Mouse (Mus musculus): ENCODE results near the gene Prkcsh. TPM values are rescaled to one million over a fixed set of nuclear protein-coding genes. Genes with fewer than 3 reads are reported as not detected.

Prkcsh gene
- total and polyA plus RNA-seq, 2 experiments from 2014 or later: 69.7 to 84.9 TPM

DNA sequence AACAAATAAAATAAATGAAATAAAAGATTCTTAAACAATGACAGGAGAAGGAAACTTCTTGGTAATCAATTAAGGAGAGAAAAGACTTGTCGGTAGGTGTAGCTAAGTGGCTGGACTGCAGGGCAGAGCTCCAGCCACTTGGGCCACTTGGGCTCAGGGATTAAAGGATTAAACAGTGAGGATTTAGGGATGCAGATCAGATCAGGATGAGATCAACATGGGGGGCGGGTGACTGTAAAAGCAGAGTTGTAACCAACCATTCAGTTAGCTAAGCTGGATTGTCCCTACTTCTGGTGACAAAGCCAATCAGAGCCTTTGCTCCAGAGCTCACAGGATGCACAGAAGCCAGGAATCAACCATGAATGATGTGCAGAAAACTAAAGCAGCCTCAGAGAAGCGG is 18.7 kb upstream of the Prkcsh start:
- TF ChIP-seq CTCF (IDR thresholded peaks at IDR 0.05; ENCODE audit: low read depth): no peak
- peaks cover 9% of the 10 kb centered on the region for H3K27me3 ChIP-seq (ENCODE audit: insufficient read depth, low read length)
- WGBS: 31% methylated on average over 3 of the region's 3 CpGs
- no peak overlapping the region for H3K4me3 ChIP-seq (ENCODE audit: low read length)
- H3K4me2 ChIP-seq (ENCODE audit: low read depth, low read length): no peak overlapping the region
- no peak overlapping the region for H3K27ac ChIP-seq
- no peaks in the 10 kb centered on the region for H3K36me3 ChIP-seq (ENCODE audit: insufficient read depth, low read length)
- ATAC-seq (no peak), DNase-seq (ENCODE audit: low spot score) (no peak)
- H3K9ac ChIP-seq (replicated peaks; ENCODE audit: low read length): no peak overlapping the region
- peaks cover 11% of the 10 kb centered on the region for H3K4me1 ChIP-seq (ENCODE audit: insufficient read depth, low read length)
- no peaks in the 10 kb centered on the region for H3K9me3 ChIP-seq (ENCODE audit: low read length)

DNA sequence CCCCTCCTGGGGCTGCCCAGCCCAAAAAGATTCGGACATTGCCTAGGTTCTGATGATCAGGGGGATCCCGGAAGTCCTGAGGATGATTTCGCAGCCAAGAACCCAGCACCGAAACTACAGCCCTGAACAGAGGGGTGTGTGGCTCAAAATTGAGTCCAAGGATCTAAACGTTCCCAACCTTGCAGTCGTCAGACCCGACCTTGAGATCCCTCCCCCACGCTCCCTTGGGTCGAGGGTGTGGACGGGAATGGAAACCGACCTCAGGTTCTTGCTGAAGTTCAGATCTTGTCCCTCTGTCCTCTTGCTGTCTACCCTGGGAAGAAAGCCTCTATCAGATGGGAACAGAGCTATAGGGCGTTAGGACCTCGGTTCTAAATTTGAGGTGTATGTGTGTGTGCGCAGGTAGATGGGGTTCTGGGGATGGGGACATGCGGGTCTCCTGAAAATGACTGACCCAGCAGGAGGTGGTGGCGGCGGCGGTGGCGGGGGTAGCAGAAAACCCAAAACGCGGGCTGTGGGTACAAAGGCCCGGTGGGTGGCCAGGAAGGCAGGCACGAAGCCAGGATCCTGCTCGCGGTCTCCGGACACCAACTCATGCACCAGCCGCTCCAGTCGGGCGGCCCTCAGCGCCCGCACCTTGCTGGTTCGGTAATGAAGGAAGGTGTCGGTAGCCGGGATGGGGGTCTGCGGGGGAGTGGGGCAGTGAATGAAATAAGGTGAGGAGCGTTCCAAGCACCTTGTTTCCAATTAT is 14.8 kb upstream of the Prkcsh start:
- Histone ChIP-seq H3K9me3 (ENCODE audit: low read length) (no peaks in the 10 kb centered on the region), H3K4me2 (ENCODE audit: low read depth, low read length) (peak overlapping the region; percentile 73), H3K4me3 (ENCODE audit: low read length) (peak overlapping the region; percentile 41), H3K4me1 (ENCODE audit: insufficient read depth, low read length) (peaks cover 16% of the 10 kb centered on the region), H3K27ac (no peak overlapping the region), H3K36me3 (ENCODE audit: insufficient read depth, low read length) (no peaks in the 10 kb centered on the region), H3K27me3 (ENCODE audit: insufficient read depth, low read length) (peaks cover 27% of the 10 kb centered on the region), H3K9ac (replicated peaks; ENCODE audit: low read length) (peak overlapping the region; percentile 45; the same call in 1 of the 2 replicates)
- no peak for TF ChIP-seq CTCF (IDR thresholded peaks at IDR 0.05; ENCODE audit: low read depth)
- WGBS: 10% methylated on average over 36 of the region's 36 CpGs
- DNase-seq (ENCODE audit: low spot score): no peak
- no peak for ATAC-seq

DNA sequence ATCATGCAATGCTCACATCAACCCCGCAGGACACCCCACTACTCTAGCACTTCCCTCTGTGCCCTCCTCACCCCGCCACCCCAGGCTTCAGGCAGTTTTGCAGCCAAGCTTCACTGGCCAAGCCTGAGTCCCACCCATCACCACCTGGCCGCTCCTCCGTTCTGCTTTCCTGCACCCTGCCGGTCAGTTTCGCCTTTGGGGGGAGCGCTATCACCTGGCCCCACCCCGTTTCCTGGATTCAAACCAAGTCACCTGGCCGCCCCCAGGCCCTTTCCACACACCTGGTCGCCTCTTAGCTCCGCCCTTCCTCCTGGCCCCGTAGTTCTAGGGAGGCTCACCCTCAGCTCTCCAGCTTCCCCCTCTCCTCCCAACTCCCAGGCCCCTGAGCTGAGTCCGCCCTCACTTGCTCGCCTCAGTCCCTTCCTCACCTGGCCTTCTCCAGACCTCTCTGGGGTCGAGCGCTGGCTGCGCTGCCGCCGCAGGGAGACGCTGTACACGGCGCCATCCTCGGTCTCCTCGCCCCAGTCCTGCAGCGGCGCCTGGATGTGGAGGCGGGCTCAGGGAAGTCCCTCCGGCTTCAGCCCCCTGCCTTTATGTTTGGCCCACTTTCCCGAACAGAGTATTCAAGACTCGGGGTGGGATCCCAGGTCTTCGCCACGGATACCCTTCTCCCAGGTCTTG is 14.0 kb upstream of the Prkcsh start:
- Histone ChIP-seq H3K4me2 (ENCODE audit: low read depth, low read length) (peak overlapping the region; percentile 73), H3K4me1 (ENCODE audit: insufficient read depth, low read length) (peaks cover 16% of the 10 kb centered on the region), H3K36me3 (ENCODE audit: insufficient read depth, low read length) (no peaks in the 10 kb centered on the region), H3K9ac (replicated peaks; ENCODE audit: low read length) (peak overlapping the region; percentile 45), H3K4me3 (ENCODE audit: low read length) (peak overlapping the region; percentile 41), H3K27me3 (ENCODE audit: insufficient read depth, low read length) (peaks cover 27% of the 10 kb centered on the region), H3K9me3 (ENCODE audit: low read length) (no peaks in the 10 kb centered on the region), H3K27ac (no peak overlapping the region)
- under 1% methylated on average over 32 of the region's 32 CpGs for WGBS
- peak; percentile 34; the same call in 1 of the 2 replicates for TF ChIP-seq CTCF (IDR thresholded peaks at IDR 0.05; ENCODE audit: low read depth)
- DNase-seq (ENCODE audit: low spot score) (no peak), ATAC-seq (peak; percentile 30; the same call in 1 of the 2 replicates)

DNA sequence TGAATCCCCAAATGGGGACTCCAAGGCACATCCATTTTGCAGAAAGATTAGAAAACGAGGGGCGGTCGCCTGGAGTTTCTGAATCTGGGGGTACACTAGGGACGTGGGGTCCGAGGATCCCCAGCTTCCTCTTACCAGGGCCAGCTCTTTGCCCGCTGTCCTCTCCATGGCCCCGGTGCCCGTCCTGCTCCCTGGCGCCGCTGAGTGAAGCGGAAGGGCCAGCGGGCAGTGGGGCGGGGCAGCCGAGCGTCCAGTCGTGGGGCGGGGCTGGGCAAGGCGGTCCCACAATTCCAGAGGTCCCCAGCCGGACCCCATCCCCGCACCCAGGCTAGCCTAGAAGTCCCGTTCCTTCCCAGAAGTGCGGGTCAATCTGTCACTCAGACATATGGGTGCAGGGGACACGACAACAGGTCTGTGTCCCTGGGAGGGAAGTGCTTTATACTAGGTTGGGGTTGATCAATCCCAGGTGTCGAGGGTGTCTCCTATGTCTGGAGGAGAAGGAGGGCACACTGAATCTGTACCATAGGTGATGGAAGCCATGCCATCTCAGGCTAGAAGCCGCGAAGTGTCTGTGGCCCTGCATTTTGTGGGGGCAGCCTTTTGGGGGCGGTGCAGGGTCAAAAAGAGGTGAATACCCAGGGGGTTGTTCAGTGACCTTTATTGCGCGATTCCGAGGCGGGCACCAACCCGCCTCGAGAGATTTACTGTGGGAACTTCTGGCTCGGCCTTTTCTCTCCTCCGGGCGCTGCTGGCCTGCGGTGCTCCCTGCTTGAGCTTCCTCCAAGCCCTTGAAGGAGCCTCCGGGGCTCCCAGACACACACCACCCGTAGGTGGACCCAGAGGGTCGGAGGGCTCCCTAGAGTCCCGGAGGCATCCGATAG is 13.1 kb upstream of the Prkcsh start, which contains the start of gene Rgl3:
Gene Rgl3 (minus strand): TSS at position 217 of the 881 bp plus-strand sequence.
- peak within 1 kb of the TSS; percentile 41 for H3K4me3 ChIP-seq (ENCODE audit: low read length)
- DNase-seq (ENCODE audit: low spot score) (no peak), ATAC-seq (peak; percentile 43; the same call in 1 of the 2 replicates)
- TF ChIP-seq CTCF (IDR thresholded peaks at IDR 0.05; ENCODE audit: low read depth): peak; percentile 18; the same call in 1 of the 2 replicates
- peak within 1 kb of the TSS; percentile 45 for H3K9ac ChIP-seq (replicated peaks; ENCODE audit: low read length)
- no peaks in the 10 kb centered on the region for H3K36me3 ChIP-seq (ENCODE audit: insufficient read depth, low read length)
- H3K9me3 ChIP-seq (ENCODE audit: low read length): no peaks in the 10 kb centered on the region
- peak within 1 kb of the TSS; percentile 73 for H3K4me2 ChIP-seq (ENCODE audit: low read depth, low read length)
- H3K27me3 ChIP-seq (ENCODE audit: insufficient read depth, low read length): peaks cover 27% of the 10 kb centered on the region
- H3K27ac ChIP-seq: no peak within 1 kb of the TSS
- 4% methylated on average over 41 of the region's 42 CpGs for WGBS
- H3K4me1 ChIP-seq (ENCODE audit: insufficient read depth, low read length): peaks cover 16% of the 10 kb centered on the region

DNA sequence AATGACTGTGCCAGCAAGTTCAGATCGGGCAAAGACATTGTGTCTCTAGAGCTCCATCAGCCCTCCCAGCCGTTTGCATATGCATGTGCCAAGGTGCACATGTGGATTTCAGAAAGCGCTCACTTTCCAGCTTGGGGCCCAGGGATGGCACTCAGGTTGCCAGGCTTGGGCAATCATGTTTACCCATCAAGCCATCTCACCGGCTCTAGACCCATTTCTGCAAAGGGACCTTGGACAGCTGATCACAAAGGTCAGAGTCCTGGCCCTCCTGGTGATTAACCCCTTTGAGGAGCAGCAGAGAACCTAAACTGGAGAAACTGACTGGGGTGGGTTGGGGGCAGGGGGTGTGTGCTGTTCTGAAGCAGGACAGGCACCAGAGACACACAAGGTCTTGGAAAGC is 10.4 kb upstream of the Prkcsh start:
- ATAC-seq: no peak

DNA sequence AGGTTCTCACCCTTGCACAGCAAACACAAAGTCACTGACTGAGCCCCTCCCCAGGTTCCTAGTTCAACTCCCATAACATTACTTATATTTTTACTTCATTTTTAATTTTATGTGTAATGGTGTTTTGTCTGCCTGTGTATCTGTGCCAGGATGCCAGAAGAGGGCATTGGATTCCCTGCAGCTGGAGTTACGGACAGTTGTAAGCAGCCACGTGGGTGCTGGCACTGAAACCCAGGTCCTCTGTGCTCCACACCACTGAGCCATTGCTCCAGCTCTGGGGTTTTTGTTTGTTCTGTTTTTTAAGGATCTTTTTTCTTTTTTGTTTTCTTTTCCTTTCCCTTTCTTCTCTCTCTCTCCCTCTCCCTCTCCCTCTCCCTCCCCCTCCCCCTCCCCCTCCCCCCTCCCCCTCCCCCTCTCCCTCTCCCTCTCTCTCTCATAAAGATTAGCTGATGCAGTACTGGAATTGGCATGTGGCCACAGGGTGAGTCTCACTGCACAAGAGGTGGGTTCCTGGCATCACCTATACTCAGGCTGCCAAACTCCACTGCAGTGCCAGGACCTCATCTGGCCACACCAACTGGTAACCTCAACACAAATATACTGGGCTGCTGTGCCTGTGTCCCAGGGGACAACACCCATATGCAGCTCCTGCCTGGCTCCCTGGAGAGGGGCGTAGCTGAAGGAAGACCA is 6.3 kb upstream of the Prkcsh start:
- no peaks in the 10 kb centered on the region for H3K4me1 ChIP-seq (ENCODE audit: insufficient read depth, low read length)
- no peak overlapping the region for H3K9ac ChIP-seq (replicated peaks; ENCODE audit: low read length)
- no peak overlapping the region for H3K4me2 ChIP-seq (ENCODE audit: low read depth, low read length)
- no peak for DNase-seq (ENCODE audit: low spot score)
- 0 out of 2 replicates have a peak, but pooled peaks cover 1% of the 10 kb centered on the region for H3K27me3 ChIP-seq (ENCODE audit: insufficient read depth, low read length)
- no peak for TF ChIP-seq CTCF (IDR thresholded peaks at IDR 0.05; ENCODE audit: low read depth)
- WGBS: 82% methylated on average over 3 of the region's 3 CpGs
- no peak for ATAC-seq
- H3K4me3 ChIP-seq (ENCODE audit: low read length): no peak overlapping the region
- no peaks in the 10 kb centered on the region for H3K36me3 ChIP-seq (ENCODE audit: insufficient read depth, low read length)
- no peak overlapping the region for H3K27ac ChIP-seq
- no peaks in the 10 kb centered on the region for H3K9me3 ChIP-seq (ENCODE audit: low read length)

More for the DNA sequence above, 10.4 kb upstream of the Prkcsh start:
- peaks cover 27% of the 10 kb centered on the region for H3K27me3 ChIP-seq (ENCODE audit: insufficient read depth, low read length)
- H3K4me3 ChIP-seq (ENCODE audit: low read length): no peak overlapping the region
- 81% methylated on average over 4 of the region's 4 CpGs for WGBS
- H3K9ac ChIP-seq (replicated peaks; ENCODE audit: low read length): no peak overlapping the region
- peaks cover 16% of the 10 kb centered on the region for H3K4me1 ChIP-seq (ENCODE audit: insufficient read depth, low read length)
- no peaks in the 10 kb centered on the region for H3K36me3 ChIP-seq (ENCODE audit: insufficient read depth, low read length)
- DNase-seq (ENCODE audit: low spot score): no peak
- H3K27ac ChIP-seq: no peak overlapping the region
- H3K9me3 ChIP-seq (ENCODE audit: low read length): no peaks in the 10 kb centered on the region
- TF ChIP-seq CTCF (IDR thresholded peaks at IDR 0.05; ENCODE audit: low read depth): no peak
- no peak overlapping the region for H3K4me2 ChIP-seq (ENCODE audit: low read depth, low read length)

Measured in hindbrain, postnatal 0 days (tissue).